Mouse (Mus musculus) ES-Bruce4 (cell line): ENCODE data around the gene Aoc2.

ENCODE experiments used
- CTCF ChIP-seq: IDR thresholded peaks from one replicate; pipeline ENCODE4 v1.8.1; 2011; ENCODE audit warnings: low read depth, low read length
- EP300 ChIP-seq: IDR thresholded peaks from 2 replicates; pipeline ENCODE4 v1.6.1; 2011; ENCODE audit warnings: low read depth, low read length; ENCODE audit not compliant: insufficient read depth
- POLR2A ChIP-seq: IDR thresholded peaks from one replicate; pipeline ENCODE4 v1.8.1; 2011; ENCODE audit warnings: low read length; ENCODE audit not compliant: insufficient read depth

DNA sequence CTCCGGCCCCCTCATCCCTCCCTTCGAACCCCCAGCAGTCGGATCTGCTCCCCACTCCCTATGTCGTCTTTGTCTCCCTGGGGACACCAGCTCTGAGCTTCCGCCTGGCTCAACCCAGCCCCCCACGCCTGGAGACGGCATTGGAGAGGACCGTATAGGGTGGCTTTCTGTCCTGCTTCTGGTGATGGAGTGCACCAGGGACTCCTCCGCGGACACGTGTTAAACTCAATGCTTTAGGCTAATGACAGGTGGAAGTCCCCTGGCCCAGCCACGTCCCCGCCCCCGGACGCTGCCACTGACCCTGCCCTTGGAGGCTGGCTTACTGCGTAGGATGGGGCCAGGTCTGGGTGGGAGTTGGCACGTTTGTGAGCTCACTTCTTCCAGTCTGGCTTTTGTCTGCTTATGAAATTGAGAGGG lies 8.4 kb upstream of the Aoc2 start:
- TF ChIP-seq POLR2A (no peak), EP300 (no peak), CTCF (no peak)
